Mouse (Mus musculus) neural tube, embryonic 15.5 days (tissue): ENCODE results near the gene Mfap3. TPM values are rescaled to one million over a fixed set of nuclear protein-coding genes. Genes with fewer than 3 reads are reported as not detected.
A peak's percentile ranks its signal among the peaks of the same experiment; 100 is the strongest.

Experiments
- ATAC-seq: fragments of 200-750 bp; cut with Nextera tagmentation; 2 replicates; pipeline ENCODE4 v1.8.0; 2017; ENCODE audit warnings: mild to moderate bottlenecking, moderate TSS enrichment, moderate library complexity; ENCODE audit not compliant: low FRiP score
- H3K27ac ChIP-seq: fragments of 300-500 bp; sonication (generic); replicated peaks from 2 replicates; pipeline ENCODE4 v1.5.1; 2015; ENCODE audit warnings: mild to moderate bottlenecking, inconsistent platforms
- H3K27me3 ChIP-seq: fragments of 300-500 bp; sonication (generic); replicated peaks from 2 replicates; pipeline ENCODE4 v1.6.1; 2015; ENCODE audit warnings: inconsistent platforms
- H3K36me3 ChIP-seq: fragments of 300-500 bp; sonication (generic); 2 replicates; pipeline ENCODE4 v1.6.1; 2015; ENCODE audit warnings: inconsistent platforms
- H3K4me1 ChIP-seq: fragments of 300-500 bp; sonication (generic); 2 replicates; pipeline ENCODE4 v1.6.1; 2015; ENCODE audit warnings: inconsistent platforms
- H3K4me2 ChIP-seq: fragments of 300-500 bp; sonication (generic); 2 replicates; pipeline ENCODE4 v1.6.1; 2015; ENCODE audit warnings: inconsistent platforms, mild to moderate bottlenecking, moderate library complexity
- H3K4me3 ChIP-seq: fragments of 300-500 bp; sonication (generic); replicated peaks from 2 replicates; pipeline ENCODE4 v1.5.1; 2015; ENCODE audit warnings: mild to moderate bottlenecking, inconsistent platforms
- H3K9ac ChIP-seq: fragments of 300-500 bp; sonication (generic); replicated peaks from 2 replicates; pipeline ENCODE4 v1.6.1; 2015; ENCODE audit warnings: mild to moderate bottlenecking, inconsistent platforms
- H3K9me3 ChIP-seq: fragments of 300-500 bp; sonication (generic); replicated peaks from 2 replicates; pipeline ENCODE4 v1.6.1; 2016; ENCODE audit warnings: inconsistent platforms
- WGBS: fragments of 180-500 bp; shearing (Covaris S2); methylation state at CpG from one replicate; pipeline ENCODE4 v1.1.7; 2015; ENCODE audit warnings: mixed read lengths; 5-methylcytosine and 5-hydroxymethylcytosine counted together
- polyA plus RNA-seq: library from polyadenylated mRNA; unstranded; fragments of >200 nt; fragmentation: Nextera tagmentation; extraction: Ambion mirVana; gene quantifications from 2 replicates; pipeline ENCODE4 v1.2.1, GENCODE M21; 2015

Gene Mfap3
- polyA plus RNA-seq, 1 experiment from 2014 or later = 57.6 TPM

DNA sequence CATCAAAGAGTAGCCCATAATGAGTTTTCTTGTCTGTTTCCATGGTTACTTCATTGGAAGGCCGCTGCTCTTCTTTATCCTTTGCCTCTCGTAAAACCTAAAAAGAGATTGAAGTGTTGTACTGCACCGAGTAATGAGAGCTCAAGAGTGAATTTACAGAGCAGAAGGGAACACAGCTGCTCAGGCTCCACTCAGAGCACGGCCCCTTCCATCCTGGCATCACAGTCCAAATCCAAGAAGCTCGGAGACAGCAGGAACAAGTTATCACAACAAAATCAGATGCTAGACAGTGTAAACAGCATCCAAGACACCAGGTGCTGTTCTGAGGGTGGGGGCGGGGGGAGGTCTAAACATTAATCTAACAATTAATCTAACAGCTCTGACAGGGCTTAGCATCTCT is 11.6 kb upstream of the Mfap3 start:
- 29% methylated on average over 6 of the region's 6 CpGs for WGBS
- Histone ChIP-seq H3K9me3 (no peaks in the 10 kb centered on the region), H3K9ac (no peak overlapping the region), H3K4me2 (no peak overlapping the region), H3K27ac (no peak overlapping the region), H3K4me1 (no peaks in the 10 kb centered on the region), H3K36me3 (peaks cover 64% of the 10 kb centered on the region), H3K27me3 (no peaks in the 10 kb centered on the region), H3K4me3 (no peak overlapping the region)
- no peak for ATAC-seq

DNA sequence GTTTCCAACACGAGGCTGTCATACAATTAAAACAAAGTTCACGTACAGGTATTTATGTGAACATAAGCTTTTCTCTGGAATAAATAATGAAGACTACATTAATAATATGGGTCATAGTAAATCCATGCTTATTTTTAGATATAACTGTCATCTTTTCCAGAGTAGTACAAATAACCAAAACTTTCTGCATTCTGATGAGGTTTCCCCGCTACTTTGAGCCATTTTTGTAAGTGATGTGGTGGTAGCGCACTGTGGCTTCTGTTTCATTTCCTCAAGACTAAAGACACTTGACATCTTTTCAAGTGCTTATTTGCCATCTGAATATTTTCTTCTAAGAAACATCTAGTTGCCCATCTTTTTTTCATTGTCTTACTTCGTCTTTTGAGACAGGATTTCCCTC is 3.2 kb upstream of the Mfap3 start:
- WGBS = 91% methylated on average over 5 of the region's 5 CpGs

DNA sequence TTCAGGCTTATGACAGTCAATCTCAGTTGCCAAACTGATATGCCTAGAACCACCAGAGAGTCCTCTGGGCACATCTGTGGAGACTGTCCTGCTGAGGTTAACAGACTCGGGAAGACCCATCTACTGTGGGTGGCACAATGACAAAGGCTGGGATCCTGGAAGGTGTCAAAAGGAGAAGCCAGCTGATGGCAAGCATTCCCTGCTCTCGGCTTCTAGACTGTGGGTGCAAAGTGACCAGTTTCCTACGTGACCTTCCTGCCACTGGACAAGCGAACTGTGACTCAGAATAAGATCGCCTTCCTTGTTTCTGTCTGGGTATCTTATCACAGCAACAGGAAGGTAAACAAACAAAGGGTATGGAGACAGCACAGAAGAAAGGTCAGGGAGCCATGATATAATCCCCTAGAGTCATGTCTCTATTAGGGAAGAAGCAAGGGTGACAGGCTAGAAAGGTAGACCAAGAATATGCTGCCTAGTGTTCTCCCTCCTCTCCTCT is 1.5 kb upstream of the Mfap3 start:
- Histone ChIP-seq H3K36me3 (peaks cover 19% of the 10 kb centered on the region), H3K4me3 (peak overlapping the region; percentile 93), H3K4me2 (peak overlapping the region; percentile 65), H3K27me3 (no peaks in the 10 kb centered on the region), H3K9ac (no peak overlapping the region), H3K4me1 (peaks cover 38% of the 10 kb centered on the region), H3K27ac (no peak overlapping the region), H3K9me3 (no peaks in the 10 kb centered on the region)
- 78% methylated on average over 5 of the region's 5 CpGs for WGBS
- no peak for ATAC-seq

More for the DNA sequence above, 3.2 kb upstream of the Mfap3 start:
- no peak overlapping the region for H3K27ac ChIP-seq
- no peak for ATAC-seq
- H3K36me3 ChIP-seq = peaks cover 35% of the 10 kb centered on the region
- peaks cover 27% of the 10 kb centered on the region for H3K4me1 ChIP-seq
- H3K27me3 ChIP-seq = no peaks in the 10 kb centered on the region
- H3K9me3 ChIP-seq = no peaks in the 10 kb centered on the region
- H3K4me2 ChIP-seq = no peak overlapping the region
- H3K9ac ChIP-seq = no peak overlapping the region
- no peak overlapping the region for H3K4me3 ChIP-seq

- WGBS = under 1% methylated on average over 15 of the region's 16 CpGs
- peak overlapping the region; percentile 93 for H3K4me3 ChIP-seq
- peak; percentile 62 for ATAC-seq
Measured at GRCm38 (mm10) chr11:57518751-57519148, 286 bp downstream of the Mfap3 start.

DNA sequence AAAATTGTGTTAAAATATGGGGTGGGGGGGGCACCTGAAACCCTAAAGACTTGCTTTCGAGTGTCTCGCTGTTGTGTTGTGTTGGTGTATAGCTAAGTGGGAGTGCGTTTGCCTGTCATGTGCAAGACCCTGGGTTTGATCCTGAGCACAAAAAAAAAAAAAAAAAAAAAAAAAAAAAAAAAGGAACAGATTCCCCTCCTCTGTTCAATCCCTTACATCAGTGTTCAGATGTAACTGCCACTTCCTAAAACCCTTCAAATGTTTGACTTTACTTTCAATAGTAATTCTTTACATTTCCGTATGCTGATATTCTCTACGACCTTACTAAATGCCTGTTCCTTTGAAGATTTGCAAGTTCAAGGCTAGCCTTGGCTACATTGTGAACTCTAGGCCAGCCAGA is 840 bp downstream of the Mfap3 start:
- Histone ChIP-seq H3K27me3 (no peaks in the 10 kb centered on the region), H3K27ac (no peak overlapping the region), H3K9me3 (no peaks in the 10 kb centered on the region), H3K9ac (peak overlapping the region; percentile 77), H3K36me3 (no peaks in the 10 kb centered on the region), H3K4me2 (peak overlapping the region; percentile 65), H3K4me3 (peak overlapping the region; percentile 93), H3K4me1 (peaks cover 44% of the 10 kb centered on the region)
- no peak for ATAC-seq
- WGBS = 79% methylated on average over 5 of the region's 5 CpGs

More at GRCm38 (mm10) chr11:57518751-57519148, 286 bp downstream of the Mfap3 start:
- Histone ChIP-seq H3K4me2 (peak overlapping the region; percentile 65), H3K27me3 (no peaks in the 10 kb centered on the region), H3K4me1 (peaks cover 44% of the 10 kb centered on the region), H3K9ac (peak overlapping the region; percentile 77), H3K9me3 (no peaks in the 10 kb centered on the region), H3K36me3 (0 out of 2 replicates have a peak, but pooled peaks cover 3% of the 10 kb centered on the region), H3K27ac (peak overlapping the region; percentile 88)

DNA sequence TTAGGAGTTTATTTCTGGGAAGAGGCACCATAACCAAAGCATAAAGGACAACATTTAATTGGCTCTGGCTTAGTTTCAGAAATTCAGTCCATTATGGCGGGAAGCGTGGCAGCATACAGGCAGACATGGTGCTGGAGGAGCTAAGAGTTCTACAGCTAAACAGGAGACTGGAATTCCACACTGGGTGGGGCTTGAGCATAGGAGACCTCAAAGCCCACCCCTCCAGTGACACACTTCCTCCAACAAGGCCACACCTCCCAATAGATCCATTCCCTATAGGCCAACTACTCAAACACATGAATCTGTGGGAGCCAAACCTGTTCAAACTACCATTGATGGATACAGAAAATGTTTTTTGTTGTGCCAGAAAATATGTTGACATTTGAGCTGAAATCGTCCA is 2.7 kb downstream of the Mfap3 start:
- Histone ChIP-seq H3K4me1 (peaks cover 41% of the 10 kb centered on the region), H3K27me3 (no peaks in the 10 kb centered on the region), H3K4me3 (no peak overlapping the region), H3K27ac (no peak overlapping the region), H3K9ac (no peak overlapping the region), H3K4me2 (no peak overlapping the region), H3K9me3 (no peaks in the 10 kb centered on the region), H3K36me3 (no peaks in the 10 kb centered on the region)
- 93% methylated on average over 3 of the region's 3 CpGs for WGBS
- ATAC-seq = no peak

DNA sequence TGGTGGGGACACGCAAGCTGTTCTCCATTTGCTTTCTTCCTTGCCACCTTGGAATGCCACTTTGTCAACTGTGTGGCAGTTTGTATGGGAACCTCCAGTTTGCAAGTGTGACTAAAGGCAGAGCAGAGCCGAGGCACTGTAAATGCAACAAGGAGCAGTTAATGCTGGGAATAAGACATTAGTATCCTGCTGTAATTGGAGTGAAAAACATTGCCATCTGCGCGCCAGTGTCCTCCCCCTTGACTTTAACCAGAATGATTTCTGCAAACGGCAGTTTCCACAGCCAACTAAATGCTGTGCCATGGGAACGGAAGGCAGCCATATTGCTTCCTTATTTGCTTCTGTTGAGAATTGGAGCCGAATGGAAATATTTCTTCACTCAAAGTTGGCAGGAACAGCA is 3.6 kb downstream of the Mfap3 start:
- H3K4me2 ChIP-seq = peak overlapping the region; percentile 5; the same call in 1 of the 2 replicates
- no peaks in the 10 kb centered on the region for H3K9me3 ChIP-seq
- H3K4me3 ChIP-seq = no peak overlapping the region
- peaks cover 33% of the 10 kb centered on the region for H3K4me1 ChIP-seq
- H3K27ac ChIP-seq = peak overlapping the region; percentile 37; the same call in 1 of the 2 replicates
- no peaks in the 10 kb centered on the region for H3K36me3 ChIP-seq
- 71% methylated on average over 7 of the region's 7 CpGs for WGBS
- ATAC-seq = no peak
- H3K9ac ChIP-seq = no peak overlapping the region
- H3K27me3 ChIP-seq = no peaks in the 10 kb centered on the region

DNA sequence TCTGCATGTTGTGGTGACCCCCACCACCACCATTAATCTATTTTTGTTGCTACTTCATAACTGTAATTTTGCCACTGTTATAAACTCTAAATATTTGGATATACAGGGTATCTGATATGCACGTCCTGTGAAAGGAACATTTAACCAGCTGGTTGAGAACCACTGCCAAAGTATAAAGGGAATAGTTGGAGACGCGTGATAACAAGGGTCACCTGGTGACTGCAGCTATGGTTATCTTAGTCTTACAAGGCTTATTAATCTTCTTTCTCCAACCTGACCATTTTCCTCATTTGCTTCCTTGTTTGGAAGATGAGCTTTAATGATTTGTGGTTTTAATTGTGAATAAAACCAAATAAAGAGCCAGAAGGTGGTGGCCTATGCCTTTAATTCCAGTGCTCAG is 5.0 kb downstream of the Mfap3 start:
- Histone ChIP-seq H3K9ac (no peak overlapping the region), H3K4me2 (no peak overlapping the region), H3K4me3 (no peak overlapping the region), H3K36me3 (peaks cover 6% of the 10 kb centered on the region; the same call in 1 of the 2 replicates), H3K9me3 (no peaks in the 10 kb centered on the region), H3K27me3 (no peaks in the 10 kb centered on the region), H3K27ac (no peak overlapping the region), H3K4me1 (peaks cover 27% of the 10 kb centered on the region)
- no peak for ATAC-seq
- 99% methylated on average over 3 of the region's 3 CpGs for WGBS

GRCm38 (mm10) chr11:57524597-57524996 is 6.1 kb downstream of the Mfap3 start:
- ATAC-seq = no peak
- Histone ChIP-seq H3K9me3 (no peaks in the 10 kb centered on the region), H3K27me3 (no peaks in the 10 kb centered on the region), H3K4me3 (no peak overlapping the region), H3K9ac (no peak overlapping the region), H3K27ac (no peak overlapping the region), H3K4me2 (no peak overlapping the region), H3K4me1 (peaks cover 20% of the 10 kb centered on the region), H3K36me3 (peaks cover 13% of the 10 kb centered on the region)

DNA sequence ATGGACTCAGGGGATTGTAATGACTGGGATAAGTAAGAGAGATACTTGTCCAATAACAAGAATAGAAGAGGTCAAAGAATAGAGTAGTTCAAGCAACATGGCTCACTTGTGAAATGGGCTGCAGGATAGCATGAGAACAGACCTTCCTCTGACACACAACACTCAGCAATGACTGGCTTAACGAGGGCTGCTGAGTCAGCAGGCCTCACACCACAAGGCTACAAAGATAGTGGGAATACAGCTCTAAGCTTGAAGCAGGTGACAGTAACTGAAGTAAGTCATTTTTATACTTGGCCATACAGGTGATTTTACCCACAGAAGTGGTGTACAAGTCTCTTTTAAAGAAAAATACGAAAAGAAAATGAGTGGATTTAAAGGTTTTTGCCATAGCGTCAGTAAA is 7.4 kb downstream of the Mfap3 start:
- Histone ChIP-seq H3K9me3 (no peaks in the 10 kb centered on the region), H3K4me3 (no peak overlapping the region), H3K36me3 (peaks cover 23% of the 10 kb centered on the region), H3K4me1 (peaks cover 17% of the 10 kb centered on the region), H3K4me2 (no peak overlapping the region), H3K9ac (no peak overlapping the region), H3K27ac (no peak overlapping the region), H3K27me3 (no peaks in the 10 kb centered on the region)
- ATAC-seq = no peak
- 91% methylated on average over 3 of the region's 3 CpGs for WGBS

DNA sequence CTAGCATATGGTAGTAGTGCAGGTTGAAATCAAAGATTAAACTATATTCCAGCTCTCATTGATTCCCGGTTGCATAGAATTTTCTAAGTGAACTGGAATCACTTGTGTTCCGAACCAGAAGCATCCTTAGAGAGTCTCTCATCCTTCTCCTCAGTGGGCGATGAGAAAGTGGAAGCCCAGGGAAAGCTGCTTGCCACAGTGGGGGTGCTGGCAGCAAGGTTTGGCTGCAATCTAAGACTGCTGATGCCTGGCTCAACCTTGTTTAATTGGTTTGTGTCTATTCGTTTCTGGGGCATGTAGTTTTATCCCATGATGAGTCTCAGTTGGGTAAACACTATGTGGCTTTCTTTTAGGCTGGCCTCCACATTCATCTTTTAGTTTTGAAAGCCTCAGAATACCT is 9.0 kb downstream of the Mfap3 start:
- peaks cover 30% of the 10 kb centered on the region for H3K36me3 ChIP-seq
- H3K4me3 ChIP-seq = no peak overlapping the region
- peaks cover 19% of the 10 kb centered on the region for H3K4me1 ChIP-seq
- 74% methylated on average over 4 of the region's 4 CpGs for WGBS
- H3K9ac ChIP-seq = no peak overlapping the region
- no peak overlapping the region for H3K27ac ChIP-seq
- no peaks in the 10 kb centered on the region for H3K27me3 ChIP-seq
- no peaks in the 10 kb centered on the region for H3K9me3 ChIP-seq
- H3K4me2 ChIP-seq = no peak overlapping the region
- no peak for ATAC-seq

GRCm38 (mm10) chr11:57529111-57529510 is 10.6 kb downstream of the Mfap3 start:
- 92% methylated on average over 3 of the region's 3 CpGs for WGBS

More at GRCm38 (mm10) chr11:57529111-57529510, 10.6 kb downstream of the Mfap3 start:
- H3K4me3 ChIP-seq = no peak overlapping the region
- no peak for ATAC-seq
- no peak overlapping the region for H3K9ac ChIP-seq
- H3K4me2 ChIP-seq = no peak overlapping the region
- no peaks in the 10 kb centered on the region for H3K9me3 ChIP-seq
- no peak overlapping the region for H3K27ac ChIP-seq
- H3K27me3 ChIP-seq = no peaks in the 10 kb centered on the region
- peaks cover 16% of the 10 kb centered on the region for H3K4me1 ChIP-seq
- peaks cover 41% of the 10 kb centered on the region for H3K36me3 ChIP-seq
